Mouse (Mus musculus) right cerebral cortex, adult 2 months (tissue): ENCODE measurements around the gene Gabpb1.

Experiments used
- DNase-seq, 2 experiments: peaks; one replicate each; pipeline ENCODE4 v3.0.0; 2021 to 2022; ENCODE audit warnings: low spot score in 2 of 2

Gene Gabpb1

GRCm38 (mm10) chr2:126676122-126676515 lies at the start of gene Gabpb1:
Gabpb1 (minus strand) TSS chr2:126676337.
- no peak for DNase-seq

DNA sequence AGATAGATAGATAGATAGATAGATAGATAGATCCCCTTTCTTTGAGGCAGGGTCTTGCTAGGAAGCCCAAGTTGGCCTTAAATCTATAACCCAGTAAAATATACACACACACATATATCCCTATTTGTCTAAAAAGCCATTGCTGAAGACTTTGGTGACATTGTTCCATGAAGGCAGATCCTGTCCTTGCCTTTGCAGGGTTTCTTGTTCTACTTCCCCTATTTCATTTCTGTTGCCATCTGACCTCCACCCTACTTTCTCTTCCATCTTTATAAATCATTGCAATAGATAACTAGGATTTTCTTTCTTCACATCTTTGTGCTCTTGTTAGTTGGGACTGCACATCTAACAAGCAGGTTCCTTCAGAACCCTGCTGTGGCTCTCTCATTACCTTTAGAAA lies 36.8 kb upstream of the Gabpb1 start:
- DNase-seq: no peak

DNA sequence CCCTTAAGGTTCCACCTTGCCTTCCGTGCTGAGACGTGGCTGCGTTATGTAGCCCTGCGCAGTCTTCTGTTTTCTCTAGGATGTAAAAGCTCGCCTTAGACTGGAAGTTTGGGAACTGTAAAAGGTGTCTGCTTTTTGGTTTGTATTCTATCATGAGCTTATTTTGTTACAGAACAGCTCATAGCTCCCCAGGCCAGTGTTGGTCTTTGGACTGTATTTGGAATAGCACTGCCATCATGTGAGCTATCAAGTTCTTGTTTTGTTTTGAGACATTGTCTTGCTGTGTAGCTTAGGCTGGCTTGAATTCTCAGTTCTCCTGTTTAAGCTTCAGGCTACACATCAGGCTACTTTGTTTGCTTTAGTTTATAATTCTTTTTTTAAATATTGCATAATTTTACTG lies 36.4 kb upstream of the Gabpb1 start:
- DNase-seq: no peak

DNA sequence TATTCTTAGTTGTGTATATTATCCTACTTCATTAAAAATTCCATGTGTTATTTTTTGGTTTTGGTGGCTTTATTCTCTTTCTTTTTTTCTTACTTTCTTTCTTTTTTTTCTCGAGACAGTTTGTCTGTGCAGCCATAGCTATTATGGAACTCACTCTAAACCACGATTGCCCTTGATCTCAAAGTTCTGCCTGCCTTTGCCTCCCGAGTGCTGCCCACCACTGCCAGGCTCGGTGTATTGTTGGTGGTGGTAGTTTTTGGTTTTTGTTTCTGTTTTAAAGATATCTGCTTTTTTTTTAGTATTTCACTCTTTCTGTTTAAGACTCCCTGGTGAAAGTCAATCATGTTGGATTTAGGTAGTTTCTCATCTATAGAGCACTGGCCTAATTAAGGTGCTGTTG lies 32.2 kb upstream of the Gabpb1 start:
- DNase-seq: no peak

GRCm38 (mm10) chr2:126707438-126707779 lies 31.3 kb upstream of the Gabpb1 start:
- DNase-seq: no peak

DNA sequence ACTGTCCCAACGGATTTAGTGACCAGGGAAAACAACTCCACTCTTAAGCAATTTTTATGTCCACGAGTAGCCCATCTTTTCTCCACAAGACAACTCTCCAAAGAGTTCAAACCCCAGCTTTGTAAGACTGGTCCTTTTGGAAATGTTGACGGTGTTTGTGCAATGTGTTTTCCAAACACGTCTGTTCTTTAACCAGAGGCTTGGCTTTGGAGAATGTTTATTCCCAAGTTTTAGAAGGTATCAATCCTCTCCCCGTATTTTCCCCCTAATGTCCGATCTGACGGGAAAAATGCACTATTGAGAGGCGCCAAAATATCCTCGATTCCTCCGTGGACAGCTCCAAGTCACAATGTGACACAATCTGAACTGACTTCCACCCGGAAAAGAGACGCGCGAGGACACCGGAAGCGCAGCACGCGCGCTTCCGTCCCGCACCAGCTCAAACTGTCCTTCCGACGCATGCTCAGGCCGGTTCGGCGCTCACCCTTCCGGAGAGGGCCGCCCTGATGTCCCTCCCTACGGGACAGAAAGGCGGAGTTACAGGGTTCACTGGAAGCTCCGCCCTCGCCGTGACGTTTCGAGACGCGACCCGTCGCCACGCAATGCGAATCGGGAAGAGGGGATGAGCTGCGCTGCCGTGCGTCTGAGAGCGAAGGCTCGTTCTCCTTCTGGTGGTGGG lies 30.8 kb upstream of the Gabpb1 start, which contains the start of gene Usp8:
Usp8 (plus strand) TSS at position 570 of the 679 bp plus-strand sequence.
- peak; percentile 97 to 99 for DNase-seq

DNA sequence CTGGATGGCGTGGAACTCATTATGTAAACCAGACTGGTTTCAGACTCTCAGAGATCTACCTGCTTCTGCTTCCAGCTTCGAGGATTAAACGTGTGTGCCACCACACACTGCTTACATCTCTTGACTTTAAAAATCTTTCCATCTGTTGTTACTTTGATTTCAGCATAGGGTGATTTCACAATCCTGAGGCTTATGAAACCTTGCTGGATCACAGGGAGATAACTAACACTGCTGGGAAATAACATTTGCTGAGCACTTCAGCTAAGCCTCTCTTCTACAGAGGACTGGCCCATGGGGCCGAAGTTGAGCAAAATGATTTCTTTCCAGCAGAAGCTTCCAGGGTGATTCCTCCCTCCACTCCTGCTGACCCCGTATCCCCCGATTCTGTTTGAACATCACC lies 19.1 kb upstream of the Gabpb1 start:
- no peak for DNase-seq

DNA sequence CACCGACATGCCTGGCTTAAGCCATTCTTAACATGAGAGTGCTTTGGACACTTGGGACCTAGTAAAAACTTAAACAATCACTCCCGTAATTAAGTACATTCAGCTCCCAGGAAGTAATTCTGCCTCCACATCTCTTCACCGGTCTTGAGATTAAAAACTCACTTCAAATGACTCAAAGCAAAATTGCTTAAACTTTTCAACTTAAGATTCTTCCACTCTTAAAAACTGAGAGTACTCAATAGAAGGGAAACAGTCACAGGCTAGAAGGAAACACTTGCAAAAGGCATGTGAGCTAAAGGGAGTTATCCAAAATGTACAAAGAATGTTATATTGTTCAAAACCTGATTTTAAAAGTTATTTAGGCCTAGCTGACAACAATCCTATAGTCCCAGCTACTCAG lies 15.2 kb upstream of the Gabpb1 start:
- no peak for DNase-seq

DNA sequence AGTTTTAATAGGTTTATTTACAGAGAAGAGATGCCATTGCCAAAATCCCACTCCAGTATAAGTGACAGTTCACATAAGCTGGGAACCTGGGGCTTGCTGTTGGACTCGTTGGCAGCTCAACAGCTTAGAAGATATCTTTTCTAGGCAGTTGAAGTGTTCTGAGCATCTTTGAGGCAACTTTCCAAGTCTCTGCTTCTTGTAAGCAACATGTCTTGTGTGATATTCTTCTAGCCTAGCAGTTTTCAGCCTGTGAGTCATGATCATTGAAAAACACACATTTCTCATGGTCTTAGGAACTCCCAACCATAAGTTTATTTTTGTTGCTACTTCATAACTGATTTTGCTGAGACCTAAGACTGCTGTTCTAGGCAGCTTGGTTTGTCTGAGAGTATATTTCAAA lies 6.8 kb upstream of the Gabpb1 start:
- no peak for DNase-seq

- no peak for DNase-seq
Measured at GRCm38 (mm10) chr2:126682333-126682732, 6.2 kb upstream of the Gabpb1 start.

DNA sequence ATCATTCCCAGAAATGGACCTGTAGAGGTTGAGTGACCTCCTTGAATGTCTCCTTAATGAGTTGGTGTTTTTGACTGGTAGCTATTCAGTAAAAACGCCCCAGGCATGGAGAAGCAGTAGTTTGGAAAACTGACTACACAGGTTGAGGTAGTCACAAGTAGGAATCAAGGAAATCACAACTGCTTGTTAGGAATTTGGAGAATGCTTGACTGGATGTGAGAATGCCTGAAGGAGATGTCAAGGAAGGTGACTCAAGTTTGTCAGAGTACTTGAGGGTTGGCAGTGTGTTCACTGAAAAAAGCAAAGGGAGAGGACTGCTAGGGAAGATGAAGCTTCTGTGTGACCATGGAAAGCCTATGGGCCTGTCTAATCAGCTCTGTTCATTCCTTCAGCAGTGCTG lies 1.2 kb upstream of the Gabpb1 start:
- no peak for DNase-seq

GRCm38 (mm10) chr2:126675169-126676121 lies 692 bp downstream of the Gabpb1 start:
- peak; percentile 84 to 86 for DNase-seq

DNA sequence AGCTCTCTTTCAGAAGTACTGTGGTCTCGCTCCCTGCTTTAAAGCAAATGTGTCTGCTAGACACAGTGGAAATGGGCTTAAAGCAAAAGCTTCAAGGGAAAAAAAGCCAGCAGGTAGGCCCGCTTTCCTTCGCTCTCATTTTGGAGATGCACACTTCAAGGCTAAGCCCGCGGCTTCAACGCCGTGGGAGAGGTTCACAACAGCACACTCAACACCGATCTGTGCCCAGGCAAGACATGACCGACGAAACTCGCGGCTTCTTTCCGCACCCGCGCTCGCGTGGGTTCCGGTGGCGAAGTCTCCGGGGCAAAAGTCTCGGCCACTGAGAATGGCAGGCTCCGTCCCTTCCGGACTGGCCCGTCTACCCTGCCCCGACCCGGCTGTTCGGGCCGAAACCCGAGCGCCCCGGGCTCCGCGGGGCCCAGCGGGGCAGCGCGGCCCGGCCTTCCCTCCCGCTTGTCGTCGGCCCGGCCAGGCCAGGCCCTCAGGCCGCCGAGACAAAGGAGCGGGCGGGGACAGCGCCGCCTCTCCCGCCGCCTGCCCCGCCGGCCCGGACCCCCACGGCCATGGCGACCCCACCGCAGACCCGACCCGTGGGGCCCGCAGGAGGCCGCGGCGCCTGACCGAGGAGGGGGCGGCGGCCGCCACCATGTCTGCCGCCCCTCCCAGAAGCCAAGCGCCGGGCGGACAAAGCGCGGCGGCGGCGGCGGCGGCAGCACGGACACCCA lies 1.5 kb downstream of the Gabpb1 start:
- peak; percentile 39 to 51 for DNase-seq

GRCm38 (mm10) chr2:126673317-126674242 lies 2.6 kb downstream of the Gabpb1 start:
- no peak for DNase-seq

DNA sequence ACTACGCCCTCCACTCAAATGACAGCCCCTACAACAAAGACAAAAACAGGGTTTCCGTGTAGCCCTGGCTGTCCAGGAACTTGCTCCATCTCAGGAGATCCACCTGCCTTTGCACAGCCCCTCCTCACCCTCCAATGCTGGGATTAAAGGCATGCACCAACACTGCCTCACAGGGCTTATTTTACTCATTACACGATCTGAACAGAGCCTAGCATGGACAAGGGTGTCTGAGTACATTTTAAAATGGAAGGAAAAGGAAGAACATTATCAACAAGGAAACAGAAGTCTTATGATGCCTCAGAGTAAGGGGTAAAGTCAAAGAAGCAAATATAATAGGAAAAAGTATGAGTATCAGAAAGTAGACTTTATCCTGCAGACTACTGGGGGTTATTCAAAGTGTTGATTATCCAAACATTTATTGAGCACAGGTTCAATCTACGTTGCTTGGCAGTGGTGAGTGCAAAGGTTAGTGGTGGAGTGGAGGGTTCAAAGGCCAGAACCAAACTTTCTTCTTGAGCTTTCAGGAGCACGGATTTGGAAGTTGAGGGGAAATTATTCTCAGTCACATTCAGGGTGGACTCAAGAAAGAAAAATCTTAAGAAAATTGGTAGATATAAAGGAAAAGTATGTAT lies 7.4 kb downstream of the Gabpb1 start:
- DNase-seq: no peak

DNA sequence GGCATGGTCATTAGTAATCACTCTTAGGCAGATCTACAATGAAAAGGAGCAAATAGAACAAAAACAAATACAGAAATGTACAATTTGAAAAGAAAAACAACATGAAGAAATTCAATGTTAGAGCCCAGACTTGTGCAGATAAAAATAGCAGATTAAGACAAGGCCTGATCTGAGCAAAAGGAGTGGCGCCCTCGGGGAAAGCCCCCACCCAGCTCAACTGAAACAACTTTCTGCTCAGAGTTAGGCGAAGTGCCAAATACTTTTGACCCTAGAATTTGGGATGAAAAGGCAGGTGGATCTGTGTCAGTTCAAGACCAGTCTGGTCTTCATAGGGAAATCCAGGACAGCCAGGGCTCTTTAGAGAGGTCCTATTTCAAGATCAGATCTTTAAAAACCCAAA lies 10.2 kb downstream of the Gabpb1 start:
- no peak for DNase-seq

- peak; percentile 18 to 25 for DNase-seq
Measured at GRCm38 (mm10) chr2:126663481-126663880, 12.7 kb downstream of the Gabpb1 start.

- no peak for DNase-seq
Measured at GRCm38 (mm10) chr2:126652929-126653328, 23.2 kb downstream of the Gabpb1 start.

- DNase-seq: no peak
Measured at GRCm38 (mm10) chr2:126647762-126648161, 28.4 kb downstream of the Gabpb1 start.

DNA sequence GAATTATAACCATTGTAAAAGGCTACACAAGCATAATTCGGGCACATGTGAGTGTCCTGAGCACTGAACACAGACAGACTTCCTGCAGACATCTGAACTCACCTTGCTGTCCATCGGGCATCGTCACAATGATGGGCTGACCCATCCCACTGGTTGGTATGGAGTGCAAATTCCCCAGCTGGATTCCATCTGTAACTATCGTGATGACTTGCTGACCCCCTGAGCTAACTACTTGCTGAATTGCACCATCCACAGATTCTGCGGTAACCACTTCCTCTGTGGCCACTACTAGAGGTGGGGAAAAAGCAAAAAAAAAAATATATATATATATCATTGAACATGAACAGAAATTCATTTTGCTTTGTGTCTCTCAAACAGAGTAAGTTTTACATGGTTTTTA lies 29.7 kb downstream of the Gabpb1 start:
- DNase-seq: no peak

GRCm38 (mm10) chr2:126644768-126645167 lies 31.4 kb downstream of the Gabpb1 start:
- DNase-seq: no peak
